Mouse (Mus musculus): Measurements from ENCODE around the gene Kcnip2. TPM values are rescaled to one million over a fixed set of nuclear protein-coding genes. Genes with fewer than 3 reads are reported as not detected.

Kcnip2 gene
- polyA plus RNA-seq, 1 experiment from 2014 or later = 0.66 TPM

GRCm38 (mm10) chr19:45835490-45835889, 19.6 kb upstream of the Kcnip2 start:
- H3K9ac ChIP-seq (ENCODE audit: low read depth, low read length) = no peak overlapping the region; the same call in 1 of the 2 replicates
- H3K4me3 ChIP-seq (ENCODE audit: low read depth, low read length) = no peak overlapping the region
- peaks cover 6% of the 10 kb centered on the region; the same call in 1 of the 2 replicates for H3K4me1 ChIP-seq (ENCODE audit: control insufficient read depth, insufficient read depth, low read length)
- H3K4me2 ChIP-seq = no peak overlapping the region
- no peaks in the 10 kb centered on the region for H3K9me3 ChIP-seq (replicated peaks; ENCODE audit: control insufficient read depth, low read length)
- no peak overlapping the region for H3K27ac ChIP-seq (ENCODE audit: low read depth, low read length)
- WGBS (ENCODE audit: insufficient replicate concordance) = 59% methylated on average over 10 of the region's 10 CpGs
- H3K36me3 ChIP-seq (ENCODE audit: control insufficient read depth, insufficient read depth, low read length) = no peaks in the 10 kb centered on the region
- H3K27me3 ChIP-seq (ENCODE audit: control insufficient read depth, insufficient read depth, low read length) = no peaks in the 10 kb centered on the region
- ATAC-seq (replicated peaks; ENCODE audit: insufficient number of reproducible peaks, low FRiP score, low TSS enrichment) = no peak

GRCm38 (mm10) chr19:45833665-45834064, 17.8 kb upstream of the Kcnip2 start:
- no peak overlapping the region for H3K4me3 ChIP-seq (ENCODE audit: low read depth, low read length)
- peaks cover 6% of the 10 kb centered on the region; the same call in 1 of the 2 replicates for H3K4me1 ChIP-seq (ENCODE audit: control insufficient read depth, insufficient read depth, low read length)
- H3K9ac ChIP-seq (ENCODE audit: low read depth, low read length) = no peak overlapping the region
- H3K27me3 ChIP-seq (ENCODE audit: control insufficient read depth, insufficient read depth, low read length) = no peaks in the 10 kb centered on the region
- ATAC-seq (replicated peaks; ENCODE audit: insufficient number of reproducible peaks, low FRiP score, low TSS enrichment) = no peak
- H3K4me2 ChIP-seq = no peak overlapping the region
- no peaks in the 10 kb centered on the region for H3K36me3 ChIP-seq (ENCODE audit: control insufficient read depth, insufficient read depth, low read length)
- no peak overlapping the region for H3K27ac ChIP-seq (ENCODE audit: low read depth, low read length)
- H3K9me3 ChIP-seq (replicated peaks; ENCODE audit: control insufficient read depth, low read length) = no peaks in the 10 kb centered on the region
- WGBS (ENCODE audit: insufficient replicate concordance) = 86% methylated on average over 10 of the region's 10 CpGs

GRCm38 (mm10) chr19:45830679-45831078, 14.8 kb upstream of the Kcnip2 start:
- H3K27ac ChIP-seq (ENCODE audit: low read depth, low read length) = no peak overlapping the region
- H3K27me3 ChIP-seq (ENCODE audit: control insufficient read depth, insufficient read depth, low read length) = no peaks in the 10 kb centered on the region
- H3K9ac ChIP-seq (ENCODE audit: low read depth, low read length) = no peak overlapping the region
- H3K9me3 ChIP-seq (replicated peaks; ENCODE audit: control insufficient read depth, low read length) = no peaks in the 10 kb centered on the region; the same call in 1 of the 2 replicates
- 63% methylated on average over 2 of the region's 2 CpGs for WGBS (ENCODE audit: insufficient replicate concordance)
- ATAC-seq (replicated peaks; ENCODE audit: insufficient number of reproducible peaks, low FRiP score, low TSS enrichment) = no peak
- H3K36me3 ChIP-seq (ENCODE audit: control insufficient read depth, insufficient read depth, low read length) = no peaks in the 10 kb centered on the region
- H3K4me2 ChIP-seq = no peak overlapping the region
- H3K4me1 ChIP-seq (ENCODE audit: control insufficient read depth, insufficient read depth, low read length) = peaks cover 6% of the 10 kb centered on the region; the same call in 1 of the 2 replicates
- H3K4me3 ChIP-seq (ENCODE audit: low read depth, low read length) = no peak overlapping the region

- ATAC-seq (replicated peaks; ENCODE audit: insufficient number of reproducible peaks, low FRiP score, low TSS enrichment) = no peak
- H3K4me1 ChIP-seq (ENCODE audit: control insufficient read depth, insufficient read depth, low read length) = peaks cover 2% of the 10 kb centered on the region; the same call in 1 of the 2 replicates
- H3K9me3 ChIP-seq (replicated peaks; ENCODE audit: control insufficient read depth, low read length) = no peaks in the 10 kb centered on the region; the same call in 1 of the 2 replicates
- H3K36me3 ChIP-seq (ENCODE audit: control insufficient read depth, insufficient read depth, low read length) = no peaks in the 10 kb centered on the region
- 78% methylated on average over 3 of the region's 3 CpGs for WGBS (ENCODE audit: insufficient replicate concordance)
- no peak overlapping the region for H3K9ac ChIP-seq (ENCODE audit: low read depth, low read length)
- no peaks in the 10 kb centered on the region for H3K27me3 ChIP-seq (ENCODE audit: control insufficient read depth, insufficient read depth, low read length)
- H3K4me3 ChIP-seq (ENCODE audit: low read depth, low read length) = no peak overlapping the region
- H3K4me2 ChIP-seq = no peak overlapping the region
- no peak overlapping the region for H3K27ac ChIP-seq (ENCODE audit: low read depth, low read length)
These were observed 11.9 kb upstream of the Kcnip2 start for GRCm38 (mm10) chr19:45827736-45828135.

GRCm38 (mm10) chr19:45827125-45827524, 11.3 kb upstream of the Kcnip2 start:
- Histone ChIP-seq H3K4me1 (ENCODE audit: control insufficient read depth, insufficient read depth, low read length) (peaks cover 2% of the 10 kb centered on the region; the same call in 1 of the 2 replicates), H3K4me3 (ENCODE audit: low read depth, low read length) (no peak overlapping the region), H3K27me3 (ENCODE audit: control insufficient read depth, insufficient read depth, low read length) (no peaks in the 10 kb centered on the region), H3K27ac (ENCODE audit: low read depth, low read length) (no peak overlapping the region), H3K9me3 (replicated peaks; ENCODE audit: control insufficient read depth, low read length) (no peaks in the 10 kb centered on the region; the same call in 1 of the 2 replicates), H3K36me3 (ENCODE audit: control insufficient read depth, insufficient read depth, low read length) (no peaks in the 10 kb centered on the region), H3K9ac (ENCODE audit: low read depth, low read length) (no peak overlapping the region), H3K4me2 (no peak overlapping the region)
- WGBS (ENCODE audit: insufficient replicate concordance) = 72% methylated on average over 5 of the region's 5 CpGs
- no peak for ATAC-seq (replicated peaks; ENCODE audit: insufficient number of reproducible peaks, low FRiP score, low TSS enrichment)

GRCm38 (mm10) chr19:45826146-45826545, 10.3 kb upstream of the Kcnip2 start:
- Histone ChIP-seq H3K27me3 (ENCODE audit: control insufficient read depth, insufficient read depth, low read length) (no peaks in the 10 kb centered on the region), H3K9me3 (replicated peaks; ENCODE audit: control insufficient read depth, low read length) (no peaks in the 10 kb centered on the region; the same call in 1 of the 2 replicates), H3K9ac (ENCODE audit: low read depth, low read length) (no peak overlapping the region), H3K27ac (ENCODE audit: low read depth, low read length) (no peak overlapping the region), H3K4me1 (ENCODE audit: control insufficient read depth, insufficient read depth, low read length) (no peaks in the 10 kb centered on the region; the same call in 1 of the 2 replicates), H3K36me3 (ENCODE audit: control insufficient read depth, insufficient read depth, low read length) (no peaks in the 10 kb centered on the region), H3K4me2 (no peak overlapping the region), H3K4me3 (ENCODE audit: low read depth, low read length) (no peak overlapping the region)
- 70% methylated on average over 3 of the region's 3 CpGs for WGBS (ENCODE audit: insufficient replicate concordance)
- ATAC-seq (replicated peaks; ENCODE audit: insufficient number of reproducible peaks, low FRiP score, low TSS enrichment) = no peak

GRCm38 (mm10) chr19:45821832-45822231, 6.0 kb upstream of the Kcnip2 start:
- peaks cover 3% of the 10 kb centered on the region; the same call in 1 of the 2 replicates for H3K36me3 ChIP-seq (ENCODE audit: control insufficient read depth, insufficient read depth, low read length)
- no peak for ATAC-seq (replicated peaks; ENCODE audit: insufficient number of reproducible peaks, low FRiP score, low TSS enrichment)
- no peaks in the 10 kb centered on the region for H3K27me3 ChIP-seq (ENCODE audit: control insufficient read depth, insufficient read depth, low read length)
- H3K4me2 ChIP-seq = no peak overlapping the region
- H3K9ac ChIP-seq (ENCODE audit: low read depth, low read length) = no peak overlapping the region
- H3K9me3 ChIP-seq (replicated peaks; ENCODE audit: control insufficient read depth, low read length) = no peaks in the 10 kb centered on the region
- H3K4me3 ChIP-seq (ENCODE audit: low read depth, low read length) = no peak overlapping the region
- no peak overlapping the region for H3K27ac ChIP-seq (ENCODE audit: low read depth, low read length)
- no peaks in the 10 kb centered on the region; the same call in 1 of the 2 replicates for H3K4me1 ChIP-seq (ENCODE audit: control insufficient read depth, insufficient read depth, low read length)
- WGBS (ENCODE audit: insufficient replicate concordance) = 77% methylated on average over 5 of the region's 5 CpGs

- Histone ChIP-seq H3K4me1 (ENCODE audit: control insufficient read depth, insufficient read depth, low read length) (peaks cover 9% of the 10 kb centered on the region), H3K27ac (ENCODE audit: low read depth, low read length) (no peak overlapping the region)
- WGBS (ENCODE audit: insufficient replicate concordance) = 66% methylated on average over 11 of the region's 11 CpGs
These were observed 2.1 kb upstream of the Kcnip2 start for GRCm38 (mm10) chr19:45817816-45818490.

GRCm38 (mm10) chr19:45816727-45817126, 866 bp upstream of the Kcnip2 start:
- Histone ChIP-seq H3K36me3 (ENCODE audit: control insufficient read depth, insufficient read depth, low read length) (peaks cover 3% of the 10 kb centered on the region; the same call in 1 of the 2 replicates), H3K4me3 (ENCODE audit: low read depth, low read length) (no peak overlapping the region), H3K4me1 (ENCODE audit: control insufficient read depth, insufficient read depth, low read length) (peaks cover 17% of the 10 kb centered on the region), H3K9me3 (replicated peaks; ENCODE audit: control insufficient read depth, low read length) (no peaks in the 10 kb centered on the region), H3K27ac (ENCODE audit: low read depth, low read length) (no peak overlapping the region), H3K4me2 (peak overlapping the region; percentile 87; the same call in 1 of the 2 replicates), H3K9ac (ENCODE audit: low read depth, low read length) (no peak overlapping the region), H3K27me3 (ENCODE audit: control insufficient read depth, insufficient read depth, low read length) (peaks cover 24% of the 10 kb centered on the region)
- WGBS (ENCODE audit: insufficient replicate concordance) = 36% methylated on average over 8 of the region's 8 CpGs
- ATAC-seq (replicated peaks; ENCODE audit: insufficient number of reproducible peaks, low FRiP score, low TSS enrichment) = no peak

More at GRCm38 (mm10) chr19:45817816-45818490, 2.1 kb upstream of the Kcnip2 start:
- H3K9me3 ChIP-seq (replicated peaks; ENCODE audit: control insufficient read depth, low read length) = no peaks in the 10 kb centered on the region
- no peak for ATAC-seq (replicated peaks; ENCODE audit: insufficient number of reproducible peaks, low FRiP score, low TSS enrichment)
- peaks cover 18% of the 10 kb centered on the region for H3K27me3 ChIP-seq (ENCODE audit: control insufficient read depth, insufficient read depth, low read length)
- no peak overlapping the region for H3K4me2 ChIP-seq
- no peak overlapping the region for H3K9ac ChIP-seq (ENCODE audit: low read depth, low read length)
- H3K36me3 ChIP-seq (ENCODE audit: control insufficient read depth, insufficient read depth, low read length) = peaks cover 3% of the 10 kb centered on the region; the same call in 1 of the 2 replicates
- H3K4me3 ChIP-seq (ENCODE audit: low read depth, low read length) = no peak overlapping the region

All from heart, embryonic 11.5 days (tissue).